Mouse (Mus musculus) limb, embryonic 14.5 days (tissue): Measurements from ENCODE around the gene Adcyap1r1. TPM values are rescaled to one million over a fixed set of nuclear protein-coding genes. Genes with fewer than 3 reads are reported as not detected.
A peak's percentile ranks its signal among the peaks of the same experiment; 100 is the strongest.

ENCODE experiments used
- ATAC-seq: fragments of 200-750 bp; cut with Nextera tagmentation; 2 replicates; pipeline ENCODE4 v1.8.0; 2017; ENCODE audit warnings: low read depth, moderate number of reproducible peaks, moderate TSS enrichment; ENCODE audit not compliant: low FRiP score
- DNase-seq: peaks from one replicate; pipeline ENCODE4 v3.0.0-alpha.2; 2015; ENCODE audit warnings: low spot score
- H3K27ac ChIP-seq: fragments of 300-500 bp; sonication (generic); replicated peaks from 2 replicates; pipeline ENCODE4 v1.5.1; 2014; ENCODE audit warnings: low read depth, mild to moderate bottlenecking, low read length, moderate library complexity, mixed read lengths
- H3K27me3 ChIP-seq: fragments of 300-500 bp; sonication (generic); 2 replicates; pipeline ENCODE4 v1.6.1; 2014; ENCODE audit warnings: low read length, mixed read lengths; ENCODE audit not compliant: control insufficient read depth, insufficient read depth
- H3K36me3 ChIP-seq: fragments of 300-500 bp; sonication (generic); 2 replicates; pipeline ENCODE4 v1.6.1; 2014; ENCODE audit warnings: mild to moderate bottlenecking, low read length, moderate library complexity, mixed read lengths; ENCODE audit not compliant: control insufficient read depth, insufficient read depth
- H3K4me1 ChIP-seq: fragments of 300-500 bp; sonication (generic); 2 replicates; pipeline ENCODE4 v1.6.1; 2014; ENCODE audit warnings: antibody characterized with exemption, low read length, mixed read lengths; ENCODE audit not compliant: control insufficient read depth, insufficient read depth
- H3K4me2 ChIP-seq: fragments of 300-500 bp; sonication (generic); replicated peaks from 2 replicates; pipeline ENCODE4 v1.6.1; 2014; ENCODE audit warnings: low read depth, mild to moderate bottlenecking, low read length, moderate library complexity; ENCODE audit not compliant: severe bottlenecking
- H3K4me3 ChIP-seq: fragments of 300-500 bp; sonication (generic); replicated peaks from 2 replicates; pipeline ENCODE4 v1.5.1; 2014; ENCODE audit warnings: low read length
- H3K9ac ChIP-seq: fragments of 300-500 bp; sonication (generic); 2 replicates; pipeline ENCODE4 v1.6.1; 2014; ENCODE audit warnings: mild to moderate bottlenecking, low read depth, low read length, moderate library complexity; ENCODE audit not compliant: severe bottlenecking
- H3K9me3 ChIP-seq: fragments of 300-500 bp; sonication (generic); 2 replicates; pipeline ENCODE4 v1.6.1; 2016; ENCODE audit warnings: low read length; ENCODE audit not compliant: control insufficient read depth
- POLR2A ChIP-seq: fragments of 200-500 bp; IDR thresholded peaks from 2 replicates; pipeline ENCODE4 v1.8.0; 2012; ENCODE audit warnings: inconsistent platforms, mild to moderate bottlenecking, moderate library complexity, borderline replicate concordance; ENCODE audit not compliant: insufficient read depth, insufficient read length; ENCODE audit errors: extremely low read depth
- WGBS: fragments of 180-500 bp; shearing (Covaris S2); extraction: QIAGEN DNeasy Blood & Tissue Kit; methylation state at CpG from one replicate; pipeline ENCODE4 v1.1.7; 2014; 5-methylcytosine and 5-hydroxymethylcytosine counted together
- polyA plus RNA-seq, 2 experiments: library from polyadenylated mRNA; depleted of rRNA in 1 of 2; stranded (reverse) in 1 of 2; unstranded in 1 of 2; fragments of >200 nt; fragmentation: Nextera tagmentation in 1 of 2; extraction: Ambion mirVana in 1 of 2; gene quantifications; 2 replicates each; pipeline versions ENCODE4 v1.2.1 to v1.2.3; 2012 to 2014

Adcyap1r1 gene
- polyA plus RNA-seq (2012; rRNA removed) (3.0 and 3.5 TPM in 2 replicates), polyA plus RNA-seq (2014; fragmentation: Nextera tagmentation; extraction: Ambion mirVana) (0.84 and 2.2 TPM in 2 replicates)

DNA sequence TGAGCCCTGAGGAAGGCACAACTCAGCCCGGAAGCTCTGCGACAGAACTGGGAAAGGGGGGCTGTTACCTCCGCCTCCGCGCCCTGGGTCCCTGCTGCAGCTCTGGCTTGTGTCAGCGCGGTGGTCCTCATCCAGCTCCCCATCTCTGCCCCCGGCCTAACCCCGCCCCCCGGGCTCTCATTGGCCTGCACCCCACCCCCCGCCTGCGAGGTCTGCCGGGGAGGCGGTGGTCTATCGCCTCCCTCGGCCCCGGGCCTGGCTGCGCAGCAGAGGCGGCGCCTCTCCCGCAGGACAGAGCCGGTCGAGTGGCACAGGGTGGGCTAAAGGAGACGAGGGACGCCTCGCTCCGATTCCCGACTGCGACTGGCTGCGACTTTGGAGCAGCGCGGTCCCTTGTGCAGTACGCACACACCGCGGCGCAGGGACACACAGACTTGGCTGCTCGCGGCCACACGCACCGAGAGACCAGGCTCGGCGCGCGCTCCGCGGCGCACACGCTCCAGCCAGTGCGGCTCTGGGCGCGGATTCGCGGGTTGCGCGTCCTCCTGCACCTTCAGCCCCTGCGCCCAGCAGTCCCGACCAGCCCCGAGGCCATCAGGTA lies at the start of gene Adcyap1r1:
Adcyap1r1 (plus strand) TSS at position 208 of the 601 bp plus-strand sequence.
- Histone ChIP-seq H3K27ac (no peak within 1 kb of the TSS), H3K36me3 (no peaks in the 10 kb centered on the region), H3K9ac (peak within 1 kb of the TSS; percentile 50), H3K4me1 (no peaks in the 10 kb centered on the region), H3K4me3 (peak within 1 kb of the TSS; percentile 50), H3K9me3 (no peaks in the 10 kb centered on the region), H3K27me3 (peaks cover 28% of the 10 kb centered on the region), H3K4me2 (peak within 1 kb of the TSS; percentile 83)
- ATAC-seq (peak; percentile 86), DNase-seq (peak; percentile 29)
- WGBS = under 1% methylated on average over 31 of the region's 58 CpGs
- no peak for TF ChIP-seq POLR2A

DNA sequence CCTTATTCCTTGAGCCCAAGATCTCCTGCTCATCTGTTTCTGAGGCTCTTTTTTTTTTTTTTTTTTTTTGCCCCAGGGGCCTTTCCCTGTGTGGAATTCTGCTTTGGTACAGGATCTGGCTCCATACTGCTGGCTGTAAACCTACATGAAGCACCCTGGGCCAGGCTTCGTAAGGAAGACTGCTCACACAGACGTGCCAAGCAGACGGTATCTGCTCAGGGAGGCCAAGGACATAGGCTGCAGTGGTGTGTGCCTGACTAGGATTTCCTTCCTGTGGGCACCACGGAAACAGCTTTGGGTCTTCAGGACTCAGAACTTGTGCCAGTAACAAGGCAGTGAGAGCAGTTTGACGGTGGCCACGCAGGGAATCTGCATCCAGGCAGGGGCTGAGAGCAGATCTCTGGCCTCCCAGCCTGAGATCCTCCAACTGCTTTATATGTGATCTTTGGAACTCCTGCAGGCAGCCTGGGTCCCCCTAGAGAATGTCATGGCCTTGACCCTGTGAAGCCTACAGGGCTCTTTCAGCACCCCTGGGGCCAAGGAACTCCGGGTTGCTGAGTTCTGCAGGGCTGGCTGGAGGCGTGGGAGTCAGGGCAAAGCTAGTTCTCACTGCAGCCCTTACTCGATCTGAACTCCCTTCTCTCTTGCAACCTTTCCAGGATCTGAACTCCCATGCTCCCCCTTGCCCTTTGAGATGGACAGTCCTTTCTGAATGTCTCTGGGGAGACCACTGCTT lies 49.6 kb upstream of the Adcyap1r1 start:
- WGBS = 68% methylated on average over 9 of the region's 9 CpGs
- no peak for TF ChIP-seq POLR2A

DNA sequence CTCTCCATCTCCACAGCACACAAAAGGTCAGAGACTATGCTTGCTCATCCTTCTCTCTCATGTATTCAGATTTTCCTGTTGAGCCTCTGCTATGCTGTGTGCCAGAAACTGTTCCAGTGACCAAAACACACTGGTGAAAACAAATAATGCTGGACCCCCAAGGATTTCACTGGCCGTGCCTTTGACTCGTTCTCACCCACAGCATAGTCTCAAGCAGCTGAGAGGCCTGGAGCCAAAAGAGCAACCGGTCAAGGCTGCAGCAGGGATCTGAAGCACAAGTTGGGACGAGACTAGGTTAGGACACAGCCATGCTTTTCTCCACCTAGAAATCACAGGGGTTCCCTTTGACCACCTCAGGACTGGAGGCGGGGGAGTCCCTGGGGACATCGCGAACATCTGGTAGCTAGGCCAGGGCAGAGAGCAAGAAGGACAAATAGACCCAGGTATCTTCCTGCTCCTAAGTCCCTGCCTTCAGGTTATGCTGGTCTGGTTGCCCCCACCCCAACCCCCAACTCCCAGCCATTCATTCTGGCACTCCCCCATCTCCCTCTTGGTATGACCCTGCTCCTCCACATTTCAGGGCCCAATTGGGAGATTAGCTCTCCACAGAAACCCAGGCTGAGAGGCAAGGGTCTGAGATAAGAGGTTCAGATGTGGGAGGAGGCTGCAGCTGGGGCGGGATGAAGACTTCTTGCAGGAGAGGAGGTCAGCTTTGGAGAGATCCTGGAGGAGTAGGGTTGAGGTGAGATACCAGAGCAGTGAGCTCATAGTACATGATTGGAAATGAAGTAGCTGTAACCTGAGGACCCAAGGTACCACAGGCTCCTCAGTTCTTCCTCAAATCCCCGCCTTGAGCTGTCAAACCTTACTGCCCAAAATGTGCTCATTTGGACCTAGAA lies 48.1 kb upstream of the Adcyap1r1 start:
- TF ChIP-seq POLR2A = no peak
- 75% methylated on average over 9 of the region's 9 CpGs for WGBS
- no peak overlapping the region for H3K27ac ChIP-seq
- H3K36me3 ChIP-seq = no peaks in the 10 kb centered on the region
- H3K27me3 ChIP-seq = no peaks in the 10 kb centered on the region
- H3K4me1 ChIP-seq = no peaks in the 10 kb centered on the region; the same call in 1 of the 2 replicates
- no peak for ATAC-seq
- no peak for DNase-seq
- H3K9me3 ChIP-seq = no peaks in the 10 kb centered on the region
- H3K4me2 ChIP-seq = no peak overlapping the region
- no peak overlapping the region for H3K4me3 ChIP-seq
- H3K9ac ChIP-seq = no peak overlapping the region

More for the DNA sequence above, 49.6 kb upstream of the Adcyap1r1 start:
- no peak overlapping the region for H3K4me2 ChIP-seq
- ATAC-seq (no peak), DNase-seq (no peak)
- no peaks in the 10 kb centered on the region; the same call in 1 of the 2 replicates for H3K4me1 ChIP-seq
- H3K9me3 ChIP-seq = no peaks in the 10 kb centered on the region
- H3K9ac ChIP-seq = no peak overlapping the region
- no peak overlapping the region for H3K4me3 ChIP-seq
- H3K36me3 ChIP-seq = no peaks in the 10 kb centered on the region
- H3K27me3 ChIP-seq = no peaks in the 10 kb centered on the region
- no peak overlapping the region for H3K27ac ChIP-seq

DNA sequence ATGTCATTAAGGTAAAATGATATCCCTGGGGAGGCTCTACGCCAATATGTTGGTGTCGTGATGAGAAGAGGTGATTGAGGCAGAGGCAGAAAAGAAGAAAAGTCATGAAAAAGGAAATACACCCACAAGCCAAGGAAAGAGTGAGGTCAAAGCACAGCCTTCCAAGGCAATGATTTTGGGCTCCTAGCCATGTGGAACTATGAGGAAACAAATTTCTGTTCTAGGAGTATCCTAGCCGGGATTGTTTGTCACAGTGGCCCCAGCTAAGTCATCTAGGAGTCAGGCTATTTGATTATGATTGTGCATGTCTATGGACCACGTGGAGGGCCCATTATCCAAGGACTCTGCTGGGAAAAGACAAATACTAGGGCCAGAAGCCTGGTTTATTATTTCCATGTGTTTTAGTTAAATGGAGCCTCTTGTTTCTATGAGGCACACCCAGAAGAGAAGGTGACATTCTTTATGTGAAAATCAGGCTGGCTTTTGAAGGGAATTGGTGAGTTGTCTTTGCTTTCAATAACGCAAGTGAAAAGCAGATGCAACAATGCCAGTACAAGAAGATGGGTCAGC lies 47.3 kb upstream of the Adcyap1r1 start:
- WGBS = 66% methylated on average over 5 of the region's 5 CpGs
- no peaks in the 10 kb centered on the region for H3K9me3 ChIP-seq
- no peaks in the 10 kb centered on the region for H3K27me3 ChIP-seq
- no peak overlapping the region for H3K4me2 ChIP-seq
- no peak overlapping the region for H3K9ac ChIP-seq
- no peaks in the 10 kb centered on the region; the same call in 1 of the 2 replicates for H3K4me1 ChIP-seq
- H3K36me3 ChIP-seq = no peaks in the 10 kb centered on the region
- TF ChIP-seq POLR2A = no peak
- H3K4me3 ChIP-seq = no peak overlapping the region
- ATAC-seq (no peak), DNase-seq (no peak)
- H3K27ac ChIP-seq = no peak overlapping the region

DNA sequence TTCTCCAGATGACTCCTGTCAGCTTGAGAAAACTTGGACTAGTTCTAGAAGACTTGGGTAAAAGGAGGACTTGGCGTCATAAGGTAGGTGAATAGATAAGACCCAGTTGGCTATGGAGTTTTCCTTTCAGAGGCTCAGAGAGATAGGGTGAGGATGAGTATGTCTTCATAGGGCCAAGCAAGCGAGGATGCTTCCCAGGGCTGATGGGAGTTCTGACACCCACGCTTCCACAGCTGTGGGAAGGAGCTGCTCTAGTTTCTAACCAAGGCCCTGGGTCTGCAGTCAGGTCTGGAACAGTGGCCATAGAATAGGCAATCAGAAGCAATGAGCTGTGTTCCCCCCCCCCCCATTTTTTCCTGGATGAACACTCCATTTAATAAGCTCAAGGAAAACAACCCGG lies 44.4 kb upstream of the Adcyap1r1 start:
- Histone ChIP-seq H3K4me2 (no peak overlapping the region), H3K4me3 (no peak overlapping the region), H3K27me3 (no peaks in the 10 kb centered on the region), H3K9me3 (no peaks in the 10 kb centered on the region), H3K9ac (no peak overlapping the region), H3K4me1 (0 out of 2 replicates have a peak, but pooled peaks cover 2% of the 10 kb centered on the region), H3K36me3 (no peaks in the 10 kb centered on the region), H3K27ac (no peak overlapping the region)
- TF ChIP-seq POLR2A = no peak
- ATAC-seq (no peak), DNase-seq (no peak)
- 81% methylated on average over 4 of the region's 4 CpGs for WGBS
